Mouse (Mus musculus) cerebellum, adult 11-12 months (tissue): Measurements from ENCODE around the gene Fars2.

ENCODE experiments used
- DNase-seq: peaks from one replicate; pipeline ENCODE4 v3.0.0; 2022

Gene Fars2

GRCm38 (mm10) chr13:36720297-36721017 lies 603.2 kb downstream of the Fars2 start:
- DNase-seq: no peak

DNA sequence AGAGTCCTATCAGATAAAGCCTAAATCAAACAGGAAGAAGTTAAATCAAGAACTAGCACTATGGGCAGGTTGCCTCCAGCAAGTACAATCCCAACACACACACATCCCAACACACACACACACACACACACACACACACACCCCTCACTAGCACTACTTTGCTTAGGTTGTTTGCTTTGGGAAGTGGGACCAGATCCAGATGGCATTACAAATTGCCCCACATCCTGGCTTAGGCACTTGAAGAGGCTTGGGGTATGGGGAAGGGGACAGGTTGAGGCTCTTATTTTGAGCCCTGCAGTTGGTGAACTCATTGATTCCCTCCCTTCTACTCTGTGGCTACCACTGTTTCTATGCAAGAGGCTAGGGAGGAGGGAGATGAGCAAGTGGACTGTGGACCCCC lies 605.1 kb downstream of the Fars2 start:
- peak; percentile 6 for DNase-seq

DNA sequence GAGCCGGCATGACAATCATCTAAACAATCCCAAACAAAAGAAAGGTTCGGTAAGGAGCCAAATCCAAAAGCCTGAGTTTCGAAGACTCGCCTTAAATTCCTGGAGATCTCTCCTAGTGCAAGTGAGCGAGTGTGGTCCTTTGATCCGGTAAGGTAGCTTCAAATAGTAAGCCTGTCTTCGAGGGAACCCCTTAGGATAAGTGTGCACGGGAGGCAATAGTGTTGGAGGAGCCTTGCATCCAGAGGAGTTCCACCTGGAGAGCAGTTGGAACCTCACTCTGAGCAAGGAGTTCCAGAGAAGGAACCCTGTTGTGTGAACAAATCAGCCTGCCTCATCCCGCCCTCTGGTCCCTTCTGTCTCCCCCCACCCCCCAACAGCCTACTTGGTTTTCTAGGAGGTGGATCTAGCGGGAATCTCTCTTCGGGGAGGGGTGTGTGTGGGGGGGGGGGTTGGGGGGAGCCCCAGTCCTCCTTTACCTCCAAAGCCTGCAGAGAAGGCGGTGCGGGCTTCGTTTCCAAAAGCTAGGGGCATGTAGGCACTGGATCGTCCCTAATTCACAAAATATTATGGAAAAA lies 606.6 kb downstream of the Fars2 start:
- DNase-seq: peak; percentile 36

DNA sequence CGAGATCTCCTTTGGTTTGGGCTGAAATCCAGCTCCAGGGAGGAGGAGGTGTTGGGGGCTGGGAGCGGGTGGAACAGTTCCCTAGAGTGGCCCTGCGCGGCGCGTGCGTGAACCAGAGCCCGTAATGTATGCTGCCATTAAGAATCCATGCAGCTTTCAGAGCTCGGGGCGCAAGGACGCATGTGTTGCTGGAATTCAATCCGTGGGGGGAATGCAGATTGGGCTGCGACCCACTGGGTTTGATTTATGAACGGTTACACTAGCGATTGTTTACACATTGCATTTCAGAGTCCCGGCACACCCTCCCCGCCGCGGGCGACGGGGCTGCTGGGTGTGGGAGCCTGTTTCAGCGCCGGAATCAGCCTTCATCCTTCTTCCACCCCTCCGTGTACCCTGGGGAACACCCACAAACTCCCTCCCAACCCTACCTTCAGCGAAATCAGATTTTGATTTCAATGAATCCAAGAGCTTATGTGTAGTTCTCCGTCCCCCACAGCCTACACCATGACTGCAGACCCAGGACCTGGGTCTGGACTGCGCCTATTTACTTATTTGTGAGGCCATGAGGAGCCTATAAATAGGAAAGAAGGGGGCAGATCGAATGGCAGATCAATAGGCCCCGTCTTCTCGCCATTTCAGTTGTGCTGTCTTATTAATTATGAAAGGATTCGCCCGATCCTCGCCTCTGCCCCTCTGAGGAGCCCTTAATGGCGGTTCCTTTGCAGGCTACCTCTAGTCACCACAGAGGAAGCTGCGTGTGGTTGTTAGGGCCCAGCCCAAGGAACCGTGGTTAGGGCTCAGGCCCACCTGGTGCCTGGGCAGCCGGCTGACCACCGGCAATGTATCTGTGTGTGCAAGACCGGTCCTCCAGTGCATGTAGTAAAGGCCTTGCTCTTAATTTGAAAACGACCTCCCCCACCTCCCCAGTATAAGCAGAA lies 607.6 kb downstream of the Fars2 start:
- DNase-seq: peak; percentile 89

GRCm38 (mm10) chr13:36725881-36726280 lies 608.7 kb downstream of the Fars2 start:
- peak; percentile 22 for DNase-seq

- peak; percentile 70 for DNase-seq
Observed at GRCm38 (mm10) chr13:36726551-36726950, 609.3 kb downstream of the Fars2 start.

DNA sequence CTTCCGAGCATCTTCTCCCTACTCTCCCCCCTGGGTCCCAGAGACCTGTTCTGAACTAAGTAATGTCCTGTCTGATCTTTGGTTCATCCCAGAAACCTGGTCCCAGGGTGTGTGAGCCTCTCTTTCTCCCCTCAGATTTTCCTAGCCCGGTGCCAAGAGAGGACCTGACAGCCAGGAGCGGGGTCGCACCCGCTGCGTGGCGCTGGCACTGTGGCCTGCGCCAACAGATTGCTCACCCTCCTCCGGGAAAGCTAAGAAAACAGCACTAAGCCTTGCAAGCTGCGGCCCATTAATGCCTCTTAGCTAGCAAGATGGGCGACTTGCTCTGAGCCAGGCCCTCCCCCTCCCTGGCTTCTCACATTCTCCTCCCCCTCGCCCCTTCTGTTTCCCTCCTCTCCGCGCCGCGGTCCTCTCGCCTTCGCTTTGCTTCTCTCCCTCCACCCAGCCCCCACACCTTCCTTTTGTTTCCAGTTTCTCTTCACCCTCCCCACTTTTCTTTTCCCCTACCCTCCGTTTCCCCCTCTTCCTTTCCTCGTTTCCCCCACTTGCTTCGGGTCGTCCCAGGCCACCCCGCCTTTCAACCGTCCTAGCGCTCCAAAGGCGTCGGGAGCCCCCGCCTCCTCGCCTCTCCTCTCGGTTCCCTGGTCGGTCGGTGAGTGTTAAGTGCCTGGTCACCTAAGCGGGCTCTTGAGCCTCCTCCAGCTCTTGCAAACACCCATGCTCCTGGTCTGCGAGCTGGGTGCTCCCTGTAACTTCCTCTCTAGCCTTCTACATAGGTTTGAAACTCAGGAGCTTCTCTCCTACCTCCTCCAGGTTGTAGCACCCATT lies 610.0 kb downstream of the Fars2 start:
- peak; percentile 85 for DNase-seq

- peak; percentile 27 for DNase-seq
Observed at GRCm38 (mm10) chr13:36727779-36728470, 610.7 kb downstream of the Fars2 start.

DNA sequence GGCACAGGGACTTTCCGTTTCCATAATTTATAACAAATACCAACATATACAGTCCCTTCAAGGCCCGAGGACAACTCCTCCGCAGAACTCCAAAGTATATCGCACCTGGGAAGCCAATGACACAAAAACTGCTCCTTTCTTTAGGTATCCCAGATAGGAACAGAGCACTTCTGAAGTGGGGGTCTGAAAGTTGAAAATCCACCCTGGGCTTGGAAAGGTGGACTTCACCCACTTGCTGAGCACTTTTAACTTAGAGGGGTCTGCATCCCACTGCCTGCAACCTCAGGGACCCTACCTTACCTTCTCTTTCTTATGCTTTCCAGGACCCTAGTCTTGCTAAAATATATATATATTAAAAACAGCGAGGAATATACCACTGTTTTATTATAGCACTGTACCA lies 611.3 kb downstream of the Fars2 start:
- DNase-seq: no peak

- peak; percentile 53 for DNase-seq
Observed at GRCm38 (mm10) chr13:36729731-36730340, 612.6 kb downstream of the Fars2 start.

DNA sequence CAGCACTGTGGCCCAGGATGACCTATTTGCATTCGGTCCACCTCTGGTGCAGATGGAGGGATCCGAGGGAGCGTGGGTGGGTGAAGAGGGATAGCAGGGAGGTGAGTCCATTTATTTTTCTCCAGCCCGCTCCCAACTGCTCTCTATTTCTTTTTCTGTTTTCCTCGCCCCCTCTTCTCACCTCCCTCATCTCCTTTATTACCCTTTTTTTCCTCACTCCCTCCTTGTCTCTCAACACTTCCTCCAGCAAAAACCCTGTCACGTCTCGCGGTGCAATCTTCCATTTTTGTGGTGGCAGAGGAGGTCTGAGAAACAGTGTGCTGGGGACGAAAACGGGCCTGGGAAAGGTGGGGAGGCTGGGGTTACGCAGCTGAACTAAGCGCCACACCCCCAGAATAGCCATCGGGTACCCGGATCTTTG lies 613.1 kb downstream of the Fars2 start:
- DNase-seq: peak; percentile 46

- peak; percentile 81 for DNase-seq
Observed at GRCm38 (mm10) chr13:36731016-36731930, 614.1 kb downstream of the Fars2 start.

GRCm38 (mm10) chr13:36731931-36732461 lies 614.8 kb downstream of the Fars2 start:
- peak; percentile 60 for DNase-seq

GRCm38 (mm10) chr13:36732891-36733490 lies 615.8 kb downstream of the Fars2 start:
- no peak for DNase-seq

- peak; percentile 36 for DNase-seq
Observed at GRCm38 (mm10) chr13:36733566-36733965, 616.4 kb downstream of the Fars2 start.

DNA sequence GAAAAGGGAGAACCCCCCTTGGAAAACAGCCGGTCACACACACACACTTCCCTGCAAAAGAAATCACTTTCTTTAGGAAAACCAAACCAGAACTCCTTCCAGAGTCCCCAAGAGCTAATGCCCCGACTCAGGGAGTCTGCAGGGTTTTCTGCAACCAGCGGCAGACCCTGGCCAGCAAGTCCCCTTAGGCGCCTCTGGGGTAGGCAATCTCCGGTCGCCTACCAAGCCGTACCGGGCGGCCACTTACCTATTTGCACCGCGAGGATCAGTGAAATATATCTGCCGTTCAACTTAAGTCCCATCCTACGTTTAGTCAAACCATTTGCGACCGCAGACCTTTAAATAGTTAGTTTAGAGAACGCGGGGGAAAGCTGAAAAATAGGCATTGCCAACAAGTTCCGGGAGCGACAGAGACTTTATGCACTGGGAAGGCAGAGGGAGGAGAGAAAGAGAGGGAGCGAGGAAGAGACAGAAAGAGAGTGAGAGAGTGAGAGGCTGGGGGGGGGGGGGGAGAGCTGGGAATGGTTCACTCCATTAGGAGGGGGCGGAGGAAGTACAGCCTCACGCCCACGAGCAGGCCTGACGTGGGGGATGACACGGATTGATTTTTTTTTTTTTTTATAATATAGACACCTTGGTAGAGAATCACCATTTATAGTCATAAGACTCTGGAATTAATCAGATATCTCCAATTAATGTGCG lies 616.9 kb downstream of the Fars2 start:
- DNase-seq: peak; percentile 70

DNA sequence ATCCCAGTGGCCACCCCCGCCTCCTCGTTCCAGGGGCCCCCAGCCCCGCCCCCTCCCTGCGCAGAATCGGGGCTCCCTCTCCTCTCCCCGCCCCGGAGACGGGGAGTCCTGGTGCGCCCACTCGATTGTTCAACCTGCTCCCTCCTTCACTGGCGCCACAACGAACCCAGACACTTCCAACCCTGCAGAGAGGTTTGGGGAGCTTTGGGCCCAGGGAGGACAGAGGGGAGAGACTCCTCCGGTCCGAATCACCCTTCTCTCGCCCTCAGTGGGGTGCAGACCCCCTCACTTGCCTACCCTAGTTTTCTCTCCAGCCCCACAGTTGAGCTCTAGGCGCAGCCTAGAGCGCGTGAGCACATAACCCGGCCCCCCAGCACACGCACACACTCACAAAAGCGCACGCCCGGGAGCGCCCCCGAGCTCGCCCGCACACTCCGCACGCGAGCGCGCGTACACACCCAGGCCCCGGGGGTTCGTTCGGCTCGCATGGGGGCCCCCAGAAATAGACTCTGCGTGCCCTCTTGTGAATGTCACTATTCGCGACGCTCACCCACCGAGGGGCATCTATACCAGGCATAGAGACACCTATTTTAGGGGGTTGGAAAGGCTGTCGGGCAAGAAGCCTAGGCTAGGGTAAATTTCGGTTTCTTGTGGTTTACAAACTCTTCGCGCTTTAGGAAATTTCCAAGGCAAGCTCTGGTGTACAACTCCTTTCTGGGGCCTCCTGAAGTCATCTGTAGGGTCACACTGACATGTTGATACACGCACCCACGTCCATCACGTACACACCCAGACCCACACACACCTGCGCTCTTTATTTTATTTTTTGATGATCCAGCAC lies 617.7 kb downstream of the Fars2 start, which contains the start of gene Nrn1:
Gene Nrn1, minus strand, starts transcription at position 401 of the 841 bp plus-strand sequence.
- DNase-seq: peak; percentile 86
